8 mouse cellular contexts compared by ENCODE assay signal in the genomic region with DNA sequence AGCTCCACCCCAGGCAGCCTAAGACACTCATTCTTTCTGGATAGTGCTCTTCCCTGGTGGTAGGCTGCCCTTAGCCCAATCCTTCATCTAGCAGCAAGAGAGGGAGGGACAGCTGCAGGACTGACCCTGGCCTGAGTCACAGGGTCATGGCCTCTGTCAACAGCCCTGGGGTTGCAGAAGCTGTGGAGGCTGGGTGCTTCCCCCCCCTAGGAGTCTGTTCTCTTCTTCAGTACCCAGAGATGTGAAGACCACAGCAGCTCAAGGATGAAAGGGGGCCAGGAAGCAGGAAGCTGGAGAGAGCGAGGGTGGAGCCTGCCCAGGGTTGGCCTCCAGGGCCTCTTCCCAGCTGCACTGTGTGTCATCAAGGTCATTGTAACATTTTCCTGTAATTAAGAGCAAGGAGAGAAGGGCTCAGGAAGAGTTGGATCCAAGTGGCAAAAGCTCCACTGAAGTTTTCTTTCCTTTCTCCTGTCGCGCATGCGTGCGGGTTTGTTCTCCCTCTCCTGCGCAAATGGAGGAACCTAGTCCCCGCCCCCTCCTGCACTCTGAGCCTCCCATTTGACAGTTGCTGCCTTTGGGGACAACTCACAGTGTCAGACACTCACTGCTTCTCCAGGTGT. TPM values are rescaled to one million over a fixed set of nuclear protein-coding genes. Genes with fewer than 3 reads are reported as not detected.
A peak's percentile ranks its signal among the peaks of the same experiment; 100 is the strongest.
DNase-seq lines count a peak whose midpoint lies in the region; ATAC-seq and TF ChIP-seq lines count a peak whose summit lies in the region.

No protein-coding gene starts in this region.

- peak overlapping the region; percentile 54 for H3K4me2 ChIP-seq in liver, embryonic 11.5 days

- peak; percentile 46; the same call in 1 of the 2 replicates for ATAC-seq in liver, embryonic 11.5 days (replicated peaks; ENCODE audit: low FRiP score)

- DNase-seq in 416B (ENCODE audit: low read depth) (peak; percentile 63), MEL (ENCODE audit: low read depth, low spot score) (peak; percentile 10)
- DNase-seq in heart, embryonic 10.5 days (ENCODE audit: low spot score), result no peak
- no peak for DNase-seq in liver, embryonic 11.5 days (ENCODE audit: low spot score)
- peak; percentile 80 for DNase-seq in thymus, adult 2 months
- no peak for DNase-seq in urinary bladder, postnatal 36 days (ENCODE audit: low spot score in 2 of 2)
- no peak for DNase-seq in layer of hippocampus, adult 18-20 months (ENCODE audit: low spot score in 2 of 2)
- no peak for DNase-seq in urinary bladder, postnatal 25 days (ENCODE audit: low spot score)

- no peak for TF ChIP-seq POLR2A in MEL (IDR thresholded peaks at IDR 0.05; ENCODE audit: control insufficient read depth in 1 of 2, insufficient read depth in 1 of 2, low read depth in 1 of 2, low read length in 2 of 2, poor library complexity in 1 of 2)
- no peak for TF ChIP-seq POLR2A in thymus, adult 2 months (IDR thresholded peaks at IDR 0.05; ENCODE audit: control insufficient read depth, extremely low read depth, insufficient read depth, low read length, poor library complexity)

- H3K4me3 ChIP-seq in MEL (ENCODE audit: control insufficient read depth in 1 of 2, insufficient read depth in 1 of 2, low read depth in 2 of 2, low read length in 2 of 2), result no peak overlapping the region
- peak overlapping the region; percentile 30; the same call in 1 of the 2 replicates for H3K4me3 ChIP-seq in heart, embryonic 10.5 days
- H3K4me3 ChIP-seq in liver, embryonic 11.5 days (ENCODE audit: low read depth, low read length), result 0 out of 2 replicates have a peak overlapping the region, but pooled peaks have one; percentile 20
- H3K4me3 ChIP-seq in thymus, adult 2 months (ENCODE audit: control insufficient read depth, insufficient read depth, low read length), result peak overlapping the region; percentile 26

- no peak overlapping the region for H3K27ac ChIP-seq in MEL (ENCODE audit: control insufficient read depth, low read depth, low read length)
- peak overlapping the region; percentile 65 for H3K27ac ChIP-seq in heart, embryonic 10.5 days
- H3K27ac ChIP-seq in liver, embryonic 11.5 days (ENCODE audit: low read depth, low read length), result peak overlapping the region; percentile 52
- H3K27ac ChIP-seq in thymus, adult 2 months (ENCODE audit: control insufficient read depth, insufficient read depth, low read length), result peak overlapping the region; percentile 72

- TF ChIP-seq EP300 in MEL (IDR thresholded peaks at IDR 0.05; ENCODE audit: low read depth in 1 of 2, low read length in 2 of 2), result no peak

- H3K9me3 ChIP-seq in MEL (replicated peaks; ENCODE audit: insufficient read depth, low read length), result no peaks in the 10 kb centered on the region
- H3K9me3 ChIP-seq in heart, embryonic 10.5 days, result no peaks in the 10 kb centered on the region
- H3K9me3 ChIP-seq in liver, embryonic 11.5 days (ENCODE audit: control insufficient read depth, low read length), result no peaks in the 10 kb centered on the region

- WGBS in heart, embryonic 10.5 days, result 16% methylated on average over 7 of the region's 7 CpGs
- 31% methylated on average over 7 of the region's 7 CpGs for WGBS in liver, embryonic 11.5 days
- 42% methylated on average over 7 of the region's 7 CpGs for WGBS in thymus, adult 2 months

- no peak overlapping the region for H3K9ac ChIP-seq in MEL (ENCODE audit: control insufficient read depth, low read depth, low read length, poor library complexity, severe bottlenecking)
- 0 out of 2 replicates have a peak overlapping the region, but pooled peaks have one; percentile 30 for H3K9ac ChIP-seq in liver, embryonic 11.5 days (ENCODE audit: low read depth, low read length)

- TF ChIP-seq RAD21 in MEL (IDR thresholded peaks at IDR 0.05; ENCODE audit: low read depth, low read length), result no peak

- H3K4me1 ChIP-seq in MEL (ENCODE audit: control insufficient read depth in 1 of 2, insufficient read depth in 2 of 2, low read length in 2 of 2), result peaks cover 3 to 41% of the 10 kb centered on the region in 2 experiments
- H3K4me1 ChIP-seq in heart, embryonic 10.5 days, result peaks cover 23% of the 10 kb centered on the region
- peaks cover 20% of the 10 kb centered on the region for H3K4me1 ChIP-seq in liver, embryonic 11.5 days (replicated peaks; ENCODE audit: control insufficient read depth, insufficient read depth, low read length)
- H3K4me1 ChIP-seq in thymus, adult 2 months (replicated peaks; ENCODE audit: control insufficient read depth, insufficient read depth, low read length), result peaks cover 34% of the 10 kb centered on the region

- H3K27me3 ChIP-seq in MEL (ENCODE audit: control insufficient read depth in 1 of 2, insufficient read depth in 2 of 2, low read length in 2 of 2), result no peaks in the 10 kb centered on the region
- H3K27me3 ChIP-seq in heart, embryonic 10.5 days (ENCODE audit: insufficient read depth, poor library complexity, severe bottlenecking), result peaks cover 27% of the 10 kb centered on the region
- H3K27me3 ChIP-seq in liver, embryonic 11.5 days (replicated peaks; ENCODE audit: control insufficient read depth, insufficient read depth, low read length), result no peaks in the 10 kb centered on the region
- no peaks in the 10 kb centered on the region for H3K27me3 ChIP-seq in thymus, adult 2 months (ENCODE audit: control insufficient read depth, insufficient read depth, low read length)

- TF ChIP-seq CTCF in MEL (IDR thresholded peaks at IDR 0.05 in 2 of 3, conservative IDR thresholded peaks at IDR 0.05 in 1 of 3; ENCODE audit: control insufficient read depth in 1 of 3, insufficient read depth in 1 of 3, low read depth in 2 of 3, low read length in 3 of 3, poor library complexity in 1 of 3, severe bottlenecking in 1 of 3), result no peak
- no peak for TF ChIP-seq CTCF in thymus, adult 2 months (IDR thresholded peaks at IDR 0.05; ENCODE audit: borderline replicate concordance, control insufficient read depth, extremely low read depth, insufficient read depth, low read length, poor library complexity)

- peaks cover 0 to 11% of the 10 kb centered on the region in 2 experiments; a peak in 2 of 4 replicates for H3K36me3 ChIP-seq in MEL (ENCODE audit: control insufficient read depth in 1 of 2, insufficient read depth in 2 of 2, low read length in 2 of 2)
- no peaks in the 10 kb centered on the region for H3K36me3 ChIP-seq in heart, embryonic 10.5 days
- H3K36me3 ChIP-seq in liver, embryonic 11.5 days (ENCODE audit: control insufficient read depth, insufficient read depth, low read length), result no peaks in the 10 kb centered on the region
- no peaks in the 10 kb centered on the region for H3K36me3 ChIP-seq in thymus, adult 2 months (ENCODE audit: control insufficient read depth, insufficient read depth, low read length)

- H3K79me2 ChIP-seq in MEL (ENCODE audit: control insufficient read depth, insufficient read depth, low read length, poor library complexity), result no peaks in the 10 kb centered on the region

TF ChIP-seq in MEL, 35 proteins besides CTCF, POLR2A, EP300 and RAD21:
- no peak for TF ChIP-seq MYB (IDR thresholded peaks at IDR 0.05; ENCODE audit: low read depth, low read length)
- TF ChIP-seq MAFK (IDR thresholded peaks at IDR 0.05; ENCODE audit: borderline replicate concordance, low read depth, low read length), result no peak
- TF ChIP-seq ZC3H11A (IDR thresholded peaks at IDR 0.05; ENCODE audit: low read depth, low read length), result no peak
- no peak for TF ChIP-seq TCF12 (IDR thresholded peaks at IDR 0.05; ENCODE audit: low read depth, low read length)
- TF ChIP-seq MEF2A (IDR thresholded peaks at IDR 0.05; ENCODE audit: extremely low read depth, insufficient replicate concordance, low read depth, low read length, poor library complexity, severe bottlenecking), result no peak
- TF ChIP-seq GATA1 (IDR thresholded peaks at IDR 0.05; ENCODE audit: low read depth, low read length), result no peak
- TF ChIP-seq BHLHE40 (IDR thresholded peaks at IDR 0.05; ENCODE audit: borderline replicate concordance, low read depth, low read length), result no peak
- TF ChIP-seq MAX (IDR thresholded peaks at IDR 0.05; ENCODE audit: low read length), result no peak
- no peak for TF ChIP-seq RCOR1 (IDR thresholded peaks at IDR 0.05; ENCODE audit: low read depth, low read length)
- TF ChIP-seq JUND (IDR thresholded peaks at IDR 0.05; ENCODE audit: low read depth, low read length), result no peak

RNA-seq across cellular contexts. Expression of a gene that starts 10.2 kb away (rescaled TPM):
- total RNA-seq in MEL (2012; rRNA removed), result 15.1 and 15.9 TPM in 2 replicates
- polyA plus RNA-seq in MEL (2012; ENCODE audit: insufficient read depth in 1 of 2, insufficient read length in 2 of 2, low read depth in 1 of 2, low replicate concordance in 2 of 2, missing spikeins in 1 of 2), result 10 to 100 TPM in 1 of 2 experiments, not detected in 1; 21.1 TPM
- 9.5 and 11.6 TPM in 2 replicates for polyA plus RNA-seq in heart, embryonic 10.5 days (2016; fragmentation: Nextera tagmentation; extraction: Ambion mirVana)
- 10.8 and 11.7 TPM in 2 replicates for polyA plus RNA-seq in liver, embryonic 11.5 days (2014; fragmentation: Nextera tagmentation; extraction: Ambion mirVana)
- 53.1 and 56.5 TPM in 2 replicates for polyA plus RNA-seq in thymus, adult 2 months (2012; rRNA removed)
- total RNA-seq in layer of hippocampus, adult 18-20 months (2021), result 10 to 100 TPM; 34.7 to 35.9 TPM

RNA-seq across cellular contexts. Expression of a gene that starts 18.1 kb away (rescaled TPM):
- total RNA-seq in MEL (2012; rRNA removed), result 3.8 and 4.1 TPM in 2 replicates
- polyA plus RNA-seq in MEL (2012; ENCODE audit: insufficient read depth in 1 of 2, insufficient read length in 2 of 2, low read depth in 1 of 2, low replicate concordance in 2 of 2, missing spikeins in 1 of 2), result 1 to 10 TPM in 1 of 2 experiments, not detected in 1; 9.5 TPM
- polyA plus RNA-seq in heart, embryonic 10.5 days (2016; fragmentation: Nextera tagmentation; extraction: Ambion mirVana), result 8.3 and 10.3 TPM in 2 replicates
- polyA plus RNA-seq in liver, embryonic 11.5 days (2014; fragmentation: Nextera tagmentation; extraction: Ambion mirVana), result 8.4 and 8.5 TPM in 2 replicates
- polyA plus RNA-seq in thymus, adult 2 months (2012; rRNA removed), result 178 and 180 TPM in 2 replicates
- 10 to 100 TPM; 50.0 to 50.7 TPM for total RNA-seq in layer of hippocampus, adult 18-20 months (2021)

Comparison
In these comparisons a context has a peak if more than half of its experiments do, and no peak if none do; other contexts are left out.
1. DNase-seq: peak in 416B (single experiment), MEL (single experiment) and thymus, adult 2 months (single experiment); none in heart, embryonic 10.5 days (single experiment), liver, embryonic 11.5 days (single experiment), urinary bladder, postnatal 36 days (0 of 2), layer of hippocampus, adult 18-20 months (0 of 2) and urinary bladder, postnatal 25 days (single experiment).
2. H3K4me3 ChIP-seq: peak in heart, embryonic 10.5 days (single experiment), liver, embryonic 11.5 days (single experiment) and thymus, adult 2 months (single experiment); none in MEL (0 of 2).
3. RNA of a gene that starts 18.1 kb away (polyA plus RNA-seq): 178 to 180 TPM in thymus, adult 2 months; 9.5 TPM in MEL, 8.4 to 8.5 TPM in liver, embryonic 11.5 days and 8.3 to 10.3 TPM in heart, embryonic 10.5 days; every median in the first group is over 10 times any median in the second.